Mouse (Mus musculus): ENCODE results near the gene Cdc42bpa. TPM values are rescaled to one million over a fixed set of nuclear protein-coding genes. Genes with fewer than 3 reads are reported as not detected.

Gene Cdc42bpa
- total RNA-seq (2023): 1.7 TPM

DNA sequence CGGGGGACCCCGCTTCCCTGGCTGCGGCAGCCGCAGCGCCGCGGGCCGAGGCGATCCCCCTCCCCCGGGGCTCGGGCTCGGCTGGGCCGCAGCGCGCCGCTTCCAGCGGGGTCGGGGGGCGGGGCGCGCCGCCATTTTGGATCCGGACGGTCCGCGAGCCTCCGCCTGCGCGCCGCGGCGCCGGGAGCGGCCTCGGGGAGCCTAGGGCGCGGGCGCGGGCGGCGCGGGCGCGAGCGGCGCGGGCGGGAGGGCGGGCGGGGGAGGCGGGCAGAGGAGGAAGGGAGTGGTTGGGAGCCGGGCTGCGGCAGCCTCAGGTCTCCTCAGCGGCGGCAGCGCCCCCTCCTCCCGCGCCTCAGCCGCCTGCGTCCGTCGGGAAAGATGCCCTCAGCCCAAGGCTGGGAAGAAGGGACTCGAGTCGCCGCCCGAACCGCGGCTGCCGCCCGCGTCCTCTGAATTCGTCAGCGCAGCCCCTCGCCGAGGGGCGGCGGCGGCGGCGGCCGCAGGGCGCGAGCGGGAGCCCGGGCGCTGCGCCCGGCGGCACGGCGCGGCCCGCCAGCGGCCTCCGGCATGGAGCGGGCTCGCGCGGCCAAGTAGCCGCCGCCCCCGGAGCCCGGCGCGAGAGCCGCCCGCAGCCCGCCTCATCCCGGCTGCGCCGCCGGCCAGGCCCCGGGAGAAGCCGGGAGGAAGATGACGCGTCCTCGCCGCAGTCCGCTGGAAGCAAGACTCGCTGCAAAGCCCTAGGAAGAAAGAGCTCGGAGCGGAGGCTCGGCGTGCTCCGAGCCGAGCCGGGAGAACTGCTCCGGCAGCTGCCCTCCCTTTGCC lies at the start of gene Cdc42bpa:
Cdc42bpa (plus strand) TSS at position 752 of the 822 bp plus-strand sequence.

DNA sequence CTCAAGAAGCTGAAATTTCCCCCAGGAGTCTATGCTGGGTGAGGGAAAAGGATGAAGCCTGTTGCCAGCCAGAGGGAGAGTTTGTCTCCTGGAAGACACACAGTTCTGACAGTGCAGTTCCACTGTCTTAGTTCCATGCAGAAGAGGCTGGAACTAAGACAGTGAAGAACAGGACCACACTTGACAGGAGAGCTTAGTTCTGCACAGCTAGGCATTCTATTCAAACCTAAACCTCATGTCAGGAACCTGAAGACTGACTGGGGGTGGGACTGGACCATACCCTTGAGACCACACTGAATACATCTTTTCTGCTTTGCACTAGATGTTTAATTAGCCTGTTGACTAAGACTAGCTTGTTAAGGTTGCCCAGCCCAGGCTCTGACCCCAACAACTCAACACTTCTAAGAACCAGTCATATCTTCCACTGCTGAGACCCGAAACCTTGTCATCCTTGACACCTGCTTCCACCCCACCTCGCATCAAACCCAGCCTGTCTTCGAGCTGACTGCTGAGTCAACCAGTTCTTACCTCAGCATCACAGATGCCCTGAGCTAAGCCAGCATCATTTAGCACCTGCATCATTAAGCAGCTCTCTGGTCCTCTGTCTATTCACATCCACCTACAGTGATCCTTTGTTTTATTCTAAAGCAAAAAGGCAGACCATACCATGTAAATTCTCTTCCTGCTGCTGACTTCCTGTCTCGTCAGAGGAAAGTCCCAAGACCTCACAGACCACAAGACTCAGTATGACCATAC lies 238.9 kb downstream of the Cdc42bpa start, which contains the start of gene Coq8a:
Coq8a (minus strand) TSS at position 644 of the 756 bp plus-strand sequence.

Other genes starting within 250 kb of the Cdc42bpa start
- not detected for gene Kif28, start 215.2 kb upstream of the Cdc42bpa start, total RNA-seq (2023)
- not detected for gene Gm10518, start 157.1 kb upstream of the Cdc42bpa start, total RNA-seq (2023)
- 93.6 TPM for gene Ahctf1, start 156.8 kb upstream of the Cdc42bpa start, total RNA-seq (2023)
- 26.0 TPM for gene Coq8a, start 239.1 kb downstream of the Cdc42bpa start, total RNA-seq (2023)